Mouse (Mus musculus) layer of hippocampus, adult 11-12 months (tissue): ENCODE measurements at regions not wholly inside any gene's neighbourhood (a gene's known extent, or its start where the extent isn't known, plus 50 kb on each side); places are given as distances from the start of the nearest gene placed in this dataset.

Experiments used
- DNase-seq: peaks from one replicate; pipeline ENCODE4 v3.0.0; 2022; ENCODE audit warnings: low spot score

- DNase-seq = no peak
Observed at GRCm38 (mm10) chr9:72217296-72218028, 57.2 kb upstream of the Zfp280d start.

GRCm38 (mm10) chr9:72218736-72219135, 55.9 kb upstream of the Zfp280d start:
- no peak for DNase-seq

DNA sequence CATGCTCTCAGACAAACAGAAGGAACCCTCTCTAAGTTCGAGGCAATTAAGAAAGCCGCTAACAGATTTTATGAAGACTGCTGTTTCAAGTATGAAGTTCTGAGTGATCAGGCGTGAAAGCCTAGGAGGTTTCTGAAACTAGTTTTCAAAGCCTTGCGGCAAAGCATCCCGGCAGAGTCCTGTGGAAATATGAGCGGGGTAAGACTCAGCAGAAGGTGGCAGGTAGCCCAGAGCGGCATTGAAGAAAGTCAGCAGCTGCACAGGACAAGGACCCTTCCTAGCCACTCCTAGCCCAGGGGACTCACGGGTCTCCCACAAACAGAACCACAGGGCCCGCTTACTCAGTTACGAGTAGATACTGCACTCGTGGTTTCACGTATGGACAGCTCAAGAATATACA, 54.8 kb upstream of the Zfp280d start:
- DNase-seq = no peak

DNA sequence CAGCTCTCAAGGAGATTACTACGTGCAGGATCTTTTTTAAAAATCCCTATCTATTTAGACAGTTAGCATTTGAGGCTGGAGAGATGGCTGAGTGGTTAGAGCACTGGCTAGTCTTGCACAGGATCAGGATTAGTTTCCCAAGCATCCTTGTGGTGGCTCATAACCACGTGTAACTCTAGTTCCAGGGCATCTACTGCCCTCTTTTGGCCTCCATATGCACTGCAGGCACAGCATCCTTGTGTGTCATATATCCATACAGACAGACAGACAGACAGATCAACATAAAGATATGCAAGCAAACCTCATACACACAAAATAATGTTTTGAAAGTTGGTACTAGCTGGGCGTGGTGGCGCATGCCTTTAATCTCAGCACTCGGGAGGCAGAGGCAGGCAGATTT, 53.3 kb upstream of the Zfp280d start:
- no peak for DNase-seq
